Mouse (Mus musculus) c-Kit-positive CD71-positive TER-119-positive erythroid progenitor cells, embryonic 14.5 days (primary cell): ENCODE results near the gene S1pr1.
A peak's percentile ranks its signal among the peaks of the same experiment; 100 is the strongest.

ENCODE experiments used
- DNase-seq: peaks from one replicate; pipeline ENCODE4 v3.0.0-alpha.2; 2013; ENCODE audit warnings: low spot score

The S1pr1 gene

GRCm38 (mm10) chr3:115673663-115674157, 41.2 kb downstream of the S1pr1 start:
- DNase-seq, result no peak

GRCm38 (mm10) chr3:115672965-115673662, 41.8 kb downstream of the S1pr1 start:
- peak; percentile 7 for DNase-seq

GRCm38 (mm10) chr3:115669230-115669629, 45.6 kb downstream of the S1pr1 start:
- no peak for DNase-seq

GRCm38 (mm10) chr3:115667182-115667581, 47.7 kb downstream of the S1pr1 start:
- DNase-seq, result no peak

GRCm38 (mm10) chr3:115666547-115666946, 48.3 kb downstream of the S1pr1 start:
- no peak for DNase-seq

- no peak for DNase-seq
These were observed 50.4 kb downstream of the S1pr1 start for GRCm38 (mm10) chr3:115664497-115664896.

- no peak for DNase-seq
These were observed 54.0 kb downstream of the S1pr1 start for GRCm38 (mm10) chr3:115660701-115661460.
